Mouse (Mus musculus): ENCODE measurements around the gene Irf2bp2.

Irf2bp2 gene

GRCm38 (mm10) chr8:126567674-126568073 is 26.1 kb downstream of the Irf2bp2 start:
- no peak for ATAC-seq (ENCODE audit: low TSS enrichment)

GRCm38 (mm10) chr8:126566446-126567062 is 27.2 kb downstream of the Irf2bp2 start:
- ATAC-seq (ENCODE audit: low TSS enrichment), result peak; percentile 77

- ATAC-seq (ENCODE audit: low TSS enrichment), result 0 out of 2 replicates have a peak, but pooled peaks have one; percentile 2
Measured at GRCm38 (mm10) chr8:126565954-126566445, 27.8 kb downstream of the Irf2bp2 start.

GRCm38 (mm10) chr8:126565231-126565781 is 28.5 kb downstream of the Irf2bp2 start:
- no peak for ATAC-seq (ENCODE audit: low TSS enrichment)

- no peak for ATAC-seq (ENCODE audit: low TSS enrichment)
Measured at GRCm38 (mm10) chr8:126564551-126565154, 29.1 kb downstream of the Irf2bp2 start.

- no peak for ATAC-seq (ENCODE audit: low TSS enrichment)
Measured at GRCm38 (mm10) chr8:126561316-126561841, 32.4 kb downstream of the Irf2bp2 start.

- no peak for ATAC-seq (ENCODE audit: low TSS enrichment)
Measured at GRCm38 (mm10) chr8:126558400-126558953, 35.3 kb downstream of the Irf2bp2 start.

- no peak for ATAC-seq (ENCODE audit: low TSS enrichment)
Measured at GRCm38 (mm10) chr8:126557403-126557802, 36.4 kb downstream of the Irf2bp2 start.

GRCm38 (mm10) chr8:126556691-126557090 is 37.1 kb downstream of the Irf2bp2 start:
- no peak for ATAC-seq (ENCODE audit: low TSS enrichment)

GRCm38 (mm10) chr8:126554741-126555140 is 39.0 kb downstream of the Irf2bp2 start:
- no peak for ATAC-seq (ENCODE audit: low TSS enrichment)

GRCm38 (mm10) chr8:126551871-126552270 is 41.9 kb downstream of the Irf2bp2 start:
- ATAC-seq (ENCODE audit: low TSS enrichment), result no peak

- ATAC-seq (ENCODE audit: low TSS enrichment), result peak; percentile 68
Measured at GRCm38 (mm10) chr8:126550944-126551357, 42.8 kb downstream of the Irf2bp2 start.

- peak; percentile 75 for ATAC-seq (ENCODE audit: low TSS enrichment)
Measured at GRCm38 (mm10) chr8:126547841-126548240, 45.9 kb downstream of the Irf2bp2 start.

- no peak for ATAC-seq (ENCODE audit: low TSS enrichment)
Measured at GRCm38 (mm10) chr8:126547361-126547760, 46.4 kb downstream of the Irf2bp2 start.

- ATAC-seq (ENCODE audit: low TSS enrichment), result no peak
Measured at GRCm38 (mm10) chr8:126546480-126546879, 47.3 kb downstream of the Irf2bp2 start.

GRCm38 (mm10) chr8:126543407-126543806 is 50.4 kb downstream of the Irf2bp2 start:
- peak; percentile 38 for ATAC-seq (ENCODE audit: low TSS enrichment)

GRCm38 (mm10) chr8:126542757-126543156 is 51.0 kb downstream of the Irf2bp2 start:
- ATAC-seq (ENCODE audit: low TSS enrichment), result no peak

- peak; percentile 33; the same call in 1 of the 2 replicates for ATAC-seq (ENCODE audit: low TSS enrichment)
Measured at GRCm38 (mm10) chr8:126542090-126542689, 51.6 kb downstream of the Irf2bp2 start.

GRCm38 (mm10) chr8:126540298-126540697 is 53.5 kb downstream of the Irf2bp2 start:
- ATAC-seq (ENCODE audit: low TSS enrichment), result no peak

GRCm38 (mm10) chr8:126539355-126540093 is 54.3 kb downstream of the Irf2bp2 start:
- no peak for ATAC-seq (ENCODE audit: low TSS enrichment)

- peak; percentile 64 for ATAC-seq (ENCODE audit: low TSS enrichment)
Measured at GRCm38 (mm10) chr8:126538648-126539354, 55.0 kb downstream of the Irf2bp2 start.

Measured in frontal cortex, adult (tissue).